Mouse (Mus musculus) macrophage (primary cell): ENCODE data around the gene Hist1h4k. TPM values are rescaled to one million over a fixed set of nuclear protein-coding genes. Genes with fewer than 3 reads are reported as not detected.
A peak's percentile ranks its signal among the peaks of the same experiment; 100 is the strongest.
"Not testable (repeated sequence)": the region's sequence is repeated elsewhere in the genome, so short reads cannot be mapped to it uniquely, and the experiment has no call there.

Experiments used
- H3K27ac ChIP-seq: fragments of 350-480 bp; formaldehyde crosslinking; 2 replicates; pipeline ENCODE4 v1.9.0; 2021
- H3K36me3 ChIP-seq: fragments of 350-480 bp; formaldehyde crosslinking; 2 replicates; pipeline ENCODE4 v1.9.0; 2021; ENCODE audit errors: inconsistent target
- H3K4me3 ChIP-seq: fragments of 350-480 bp; formaldehyde crosslinking; 2 replicates; pipeline ENCODE4 v1.9.0; 2021; ENCODE audit errors: inconsistent target
- H3K79me2 ChIP-seq: fragments of 350-480 bp; formaldehyde crosslinking; 2 replicates; pipeline ENCODE4 v1.9.0; 2021; ENCODE audit errors: inconsistent target
- WGBS: methylation state at CpG from one replicate; pipeline ENCODE4 v1.1.7; 2026; ENCODE audit warnings: inconsistent platforms; ENCODE audit not compliant: missing documents; 5-methylcytosine and 5-hydroxymethylcytosine counted together
- polyA plus RNA-seq: library from polyadenylated mRNA; stranded (reverse); fragments of 250-400 nt; gene quantifications from 3 replicates; pipeline ENCODE4 v1.2.4, GENCODE M21; 2018; ENCODE audit warnings: inconsistent platforms

Gene Hist1h4k
- polyA plus RNA-seq, 1 experiment from 2014 or later, result not detected

DNA sequence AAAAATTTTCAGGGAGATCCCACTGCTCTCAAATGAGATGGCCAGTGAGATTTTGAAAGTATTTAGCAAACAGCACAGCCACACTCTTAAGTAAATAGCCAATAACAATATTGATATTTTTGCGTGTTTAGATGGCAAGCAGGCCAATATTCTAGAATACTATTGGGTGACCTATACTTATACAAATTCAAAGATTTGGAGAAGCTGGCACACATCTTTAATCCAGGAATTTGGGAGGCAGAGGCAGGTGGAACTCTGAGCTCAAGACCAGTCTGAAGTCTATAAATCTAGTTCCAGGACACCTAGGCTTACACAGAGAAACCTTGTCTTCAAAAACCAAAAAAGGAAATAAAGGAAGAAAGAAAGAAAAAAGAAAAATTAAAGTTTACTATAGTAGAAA lies 31.3 kb upstream of the Hist1h4k start:
- WGBS, result 100% methylated on average over 1 of the region's 1 CpGs
- Histone ChIP-seq H3K36me3 (no peaks in the 10 kb centered on the region), H3K4me3 (no peak overlapping the region), H3K79me2 (no peaks in the 10 kb centered on the region), H3K27ac (peak overlapping the region; percentile 86)

DNA sequence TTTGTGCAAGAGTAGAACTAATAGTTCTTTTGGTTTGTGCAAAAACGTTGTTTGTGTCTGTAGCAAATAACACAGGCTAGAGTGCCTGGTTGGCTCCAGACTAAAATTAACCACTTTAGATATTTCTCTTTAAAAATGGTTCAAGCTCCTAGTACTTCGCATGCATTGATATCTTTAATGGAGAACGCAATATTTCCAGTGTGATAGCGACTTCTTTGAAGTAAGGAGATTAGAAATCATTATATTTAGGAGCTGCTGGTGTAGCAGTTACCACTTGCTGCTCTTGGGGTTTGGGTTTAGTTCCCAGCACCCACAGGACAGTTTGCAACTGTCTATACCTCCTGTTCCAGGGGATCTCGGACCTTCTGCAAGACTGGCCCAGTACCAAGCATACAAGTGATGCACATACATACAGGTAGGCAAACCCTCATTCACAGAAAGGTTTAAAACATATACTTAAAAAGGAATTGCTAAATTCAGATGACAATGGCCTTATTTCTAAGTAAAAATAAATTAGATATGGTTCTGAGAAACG lies 30.8 kb upstream of the Hist1h4k start:
- no peaks in the 10 kb centered on the region for H3K36me3 ChIP-seq
- H3K4me3 ChIP-seq, result peak overlapping the region; percentile 58; the same call in 1 of the 2 replicates
- 60% methylated on average over 5 of the region's 6 CpGs for WGBS
- H3K79me2 ChIP-seq, result no peaks in the 10 kb centered on the region
- H3K27ac ChIP-seq, result peak overlapping the region; percentile 86

- Histone ChIP-seq H3K27ac (peak within 1 kb of the TSS; percentile 86), H3K4me3 (peak within 1 kb of the TSS; percentile 58), H3K79me2 (no peaks in the 10 kb centered on the region), H3K36me3 (no peaks in the 10 kb centered on the region)
- WGBS, result under 1% methylated on average over 43 of the region's 44 CpGs
These were observed 29.7 kb upstream of the Hist1h4k start, which contains the start of gene Hist1h1b for GRCm38 (mm10) chr13:21779767-21780731. TSS of gene Hist1h1b (minus strand) at chr13:21780625.

- Histone ChIP-seq H3K36me3 (no peaks in the 10 kb centered on the region), H3K4me3 (peak overlapping the region; percentile 58), H3K79me2 (no peaks in the 10 kb centered on the region), H3K27ac (peak overlapping the region; percentile 86)
- under 1% methylated on average over 31 of the region's 33 CpGs for WGBS
These were observed 28.8 kb upstream of the Hist1h4k start for GRCm38 (mm10) chr13:21778814-21779766.

DNA sequence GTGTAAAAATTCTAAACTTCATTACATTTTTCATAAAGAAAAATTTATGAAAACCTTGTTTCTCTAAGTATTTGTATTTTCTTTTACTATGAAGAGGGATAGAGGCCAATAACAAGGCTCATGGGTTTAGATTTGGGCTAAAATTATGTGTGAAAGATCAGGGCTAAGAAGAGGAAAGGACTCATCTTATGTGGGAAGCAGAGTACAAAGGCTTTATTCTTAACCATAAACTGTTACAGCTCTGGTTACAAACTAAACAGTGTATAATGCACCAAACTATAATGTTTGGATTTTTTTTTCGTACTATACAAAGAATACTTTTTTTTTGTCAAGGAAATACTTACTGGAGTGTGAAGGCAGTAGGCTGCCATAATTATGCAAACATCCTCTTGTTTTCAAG lies 5.4 kb upstream of the Hist1h4k start:
- Histone ChIP-seq H3K36me3 (no peaks in the 10 kb centered on the region), H3K4me3 (peak overlapping the region; percentile 33; the same call in 1 of the 2 replicates), H3K79me2 (no peaks in the 10 kb centered on the region), H3K27ac (no peak overlapping the region)
- WGBS, result 69% methylated on average over 1 of the region's 1 CpGs

- WGBS, result 1% methylated on average over 7 of the region's 26 CpGs
These were observed 4.1 kb upstream of the Hist1h4k start for GRCm38 (mm10) chr13:21754294-21755001.

DNA sequence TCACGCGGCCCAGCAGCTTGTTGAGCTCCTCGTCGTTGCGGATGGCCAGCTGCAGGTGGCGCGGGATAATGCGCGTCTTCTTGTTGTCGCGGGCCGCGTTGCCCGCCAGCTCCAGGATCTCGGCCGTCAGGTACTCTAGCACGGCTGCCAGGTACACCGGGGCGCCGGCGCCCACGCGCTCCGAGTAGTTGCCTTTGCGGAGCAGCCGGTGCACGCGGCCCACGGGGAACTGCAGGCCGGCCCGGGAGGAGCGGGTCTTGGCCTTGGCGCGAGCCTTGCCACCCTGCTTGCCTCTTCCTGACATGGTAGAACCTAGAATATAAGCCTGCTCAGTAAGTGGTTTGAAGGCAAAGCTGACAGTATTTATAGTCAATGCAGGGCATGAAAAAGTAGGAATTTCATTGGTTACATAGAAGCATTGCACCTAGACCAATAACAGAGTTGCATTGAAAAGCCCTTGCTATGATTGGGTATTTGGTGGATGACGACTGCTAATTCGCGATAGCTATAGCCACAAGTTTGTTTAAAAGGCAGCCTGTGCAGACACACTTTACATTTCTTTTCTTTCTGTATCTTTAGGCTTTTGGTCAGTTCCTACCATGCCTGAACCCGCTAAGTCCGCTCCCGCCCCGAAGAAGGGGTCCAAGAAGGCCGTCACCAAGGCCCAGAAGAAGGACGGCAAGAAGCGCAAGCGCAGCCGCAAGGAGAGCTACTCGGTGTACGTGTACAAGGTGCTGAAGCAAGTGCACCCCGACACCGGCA lies 3.4 kb upstream of the Hist1h4k start, which contains the start of the genes Hist1h2ak and Hist1h2bn:
Hist1h2ak (minus strand) TSS at position 304 of the 762 bp plus-strand sequence.
Hist1h2bn (plus strand) TSS at position 600 of the 762 bp plus-strand sequence.
- H3K4me3 ChIP-seq, result peak within 1 kb of the TSS; percentile 33
- not testable (repeated sequence) for H3K36me3 ChIP-seq
- peak within 1 kb of the TSS; percentile 64 for H3K27ac ChIP-seq
- WGBS, result 1% methylated on average over 8 of the region's 50 CpGs
- peaks cover 15% of the 10 kb centered on the region for H3K79me2 ChIP-seq

More at GRCm38 (mm10) chr13:21754294-21755001, 4.1 kb upstream of the Hist1h4k start:
- H3K27ac ChIP-seq, result peak overlapping the region; percentile 50
- H3K79me2 ChIP-seq, H3K36me3 ChIP-seq: not testable (repeated sequence)
- H3K4me3 ChIP-seq, result peak overlapping the region; percentile 33

DNA sequence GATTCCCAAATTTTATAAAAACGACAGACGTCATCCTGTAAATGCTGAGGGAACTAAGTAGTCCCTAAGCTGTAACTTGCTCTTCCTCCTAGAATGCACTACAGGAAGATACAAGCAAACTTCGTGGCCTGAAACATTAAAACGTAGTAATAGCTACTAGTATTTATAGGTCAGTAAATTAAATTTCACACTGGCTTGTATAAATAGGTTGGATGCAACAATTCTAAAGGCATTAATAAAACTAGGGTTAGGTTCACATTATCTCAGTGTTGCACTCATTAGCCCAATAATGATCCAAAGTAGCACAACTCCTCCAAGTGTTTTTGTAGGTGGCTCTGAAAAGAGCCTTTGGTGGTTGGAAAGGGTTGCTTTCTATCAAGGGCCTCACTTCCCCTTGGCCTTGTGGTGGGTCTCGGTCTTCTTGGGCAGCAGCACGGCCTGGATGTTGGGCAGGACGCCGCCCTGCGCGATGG lies 2.8 kb upstream of the Hist1h4k start:
- WGBS, result 9% methylated on average over 5 of the region's 10 CpGs
- peaks cover 21% of the 10 kb centered on the region for H3K79me2 ChIP-seq
- H3K4me3 ChIP-seq, result peak overlapping the region; percentile 17; the same call in 1 of the 2 replicates

DNA sequence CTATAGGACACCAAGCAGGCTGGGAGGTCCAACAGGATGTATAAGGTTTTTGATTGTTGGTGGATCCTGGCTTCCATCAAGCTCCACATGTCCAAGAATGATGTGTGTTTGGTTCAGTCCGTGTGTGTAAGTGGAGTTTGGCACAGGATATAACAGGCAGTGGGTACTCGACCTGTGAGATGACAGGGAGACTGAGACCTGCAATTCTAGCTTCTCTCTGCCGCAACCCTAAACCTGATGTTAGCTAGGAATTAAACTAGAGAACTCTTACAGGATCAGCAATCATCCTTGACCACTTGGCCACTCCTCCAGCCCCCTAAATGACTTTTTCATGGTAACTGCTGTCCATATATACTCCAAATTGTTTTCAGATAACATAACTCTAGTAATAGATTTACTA lies 2.1 kb upstream of the Hist1h4k start:
- peak overlapping the region; percentile 64 for H3K27ac ChIP-seq
- H3K4me3 ChIP-seq, result no peak overlapping the region; the same call in 1 of the 2 replicates
- peaks cover 28% of the 10 kb centered on the region for H3K79me2 ChIP-seq
- H3K36me3 ChIP-seq, result no peaks in the 10 kb centered on the region
- 62% methylated on average over 3 of the region's 3 CpGs for WGBS

More for the DNA sequence above, 2.8 kb upstream of the Hist1h4k start:
- peak overlapping the region; percentile 64 for H3K27ac ChIP-seq
- H3K36me3 ChIP-seq, result no peaks in the 10 kb centered on the region

- Histone ChIP-seq H3K4me3 (no peak overlapping the region), H3K27ac (peak overlapping the region; percentile 64; the same call in 1 of the 2 replicates), H3K36me3 (no peaks in the 10 kb centered on the region), H3K79me2 (peaks cover 33% of the 10 kb centered on the region)
- WGBS, result 98% methylated on average over 3 of the region's 3 CpGs
These were observed 1.5 kb upstream of the Hist1h4k start for GRCm38 (mm10) chr13:21751827-21752226.

DNA sequence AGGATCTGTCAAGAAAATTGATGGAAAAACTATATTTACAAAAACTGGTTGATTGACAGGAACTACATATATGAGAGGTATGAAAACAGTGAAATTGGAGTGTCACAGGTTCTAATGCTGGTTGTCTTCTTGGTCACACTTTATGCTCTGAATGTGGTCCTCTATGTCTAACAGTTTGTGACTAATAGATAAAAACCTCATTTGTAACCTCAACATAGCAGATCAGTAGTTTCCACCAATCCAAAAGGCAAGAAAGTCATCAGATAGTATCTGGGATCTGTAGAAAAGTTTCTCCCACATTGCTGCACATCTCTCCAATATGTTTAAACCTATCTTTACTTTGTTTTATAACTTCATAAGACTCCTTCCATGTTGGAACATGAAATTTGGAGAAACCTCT lies 1.1 kb upstream of the Hist1h4k start:
- peak overlapping the region; percentile 72; the same call in 1 of the 2 replicates for H3K27ac ChIP-seq
- H3K36me3 ChIP-seq, result no peaks in the 10 kb centered on the region
- no peak overlapping the region for H3K4me3 ChIP-seq
- H3K79me2 ChIP-seq, result peaks cover 35% of the 10 kb centered on the region

GRCm38 (mm10) chr13:21749387-21750158 lies 732 bp downstream of the Hist1h4k start:
- peak overlapping the region; percentile 43 for H3K4me3 ChIP-seq
- no peaks in the 10 kb centered on the region for H3K36me3 ChIP-seq
- 11% methylated on average over 4 of the region's 5 CpGs for WGBS
- peak overlapping the region; percentile 40 for H3K27ac ChIP-seq
- H3K79me2 ChIP-seq, result peaks cover 35% of the 10 kb centered on the region
